Mouse (Mus musculus) brain, embryonic 14.5 days (tissue): ENCODE results near the gene Atp10b. TPM values are rescaled to one million over a fixed set of nuclear protein-coding genes. Genes with fewer than 3 reads are reported as not detected.

ENCODE experiments used
- DNase-seq: peaks from one replicate; pipeline ENCODE4 v3.0.0-alpha.2; 2011; ENCODE audit warnings: low read depth
- CTCF ChIP-seq: fragments of 200-500 bp; IDR thresholded peaks from 2 replicates; pipeline ENCODE4 v1.5.1; 2012; ENCODE audit warnings: inconsistent platforms, mild to moderate bottlenecking, moderate library complexity, borderline replicate concordance; ENCODE audit not compliant: insufficient read depth, insufficient read length; ENCODE audit errors: extremely low read depth
- POLR2A ChIP-seq: fragments of 200-500 bp; IDR thresholded peaks from 2 replicates; pipeline ENCODE4 v1.6.1; 2012; ENCODE audit warnings: mild to moderate bottlenecking, inconsistent platforms, borderline replicate concordance; ENCODE audit not compliant: poor library complexity, insufficient read depth, insufficient read length, severe bottlenecking; ENCODE audit errors: extremely low read depth
- polyA plus RNA-seq: library from polyadenylated mRNA; depleted of rRNA; stranded (reverse); fragments of >200 nt; gene quantifications from 2 replicates; pipeline ENCODE4 v1.2.3, GENCODE M21; 2012

The Atp10b gene
- polyA plus RNA-seq, 1 experiment: 0.52 TPM

DNA sequence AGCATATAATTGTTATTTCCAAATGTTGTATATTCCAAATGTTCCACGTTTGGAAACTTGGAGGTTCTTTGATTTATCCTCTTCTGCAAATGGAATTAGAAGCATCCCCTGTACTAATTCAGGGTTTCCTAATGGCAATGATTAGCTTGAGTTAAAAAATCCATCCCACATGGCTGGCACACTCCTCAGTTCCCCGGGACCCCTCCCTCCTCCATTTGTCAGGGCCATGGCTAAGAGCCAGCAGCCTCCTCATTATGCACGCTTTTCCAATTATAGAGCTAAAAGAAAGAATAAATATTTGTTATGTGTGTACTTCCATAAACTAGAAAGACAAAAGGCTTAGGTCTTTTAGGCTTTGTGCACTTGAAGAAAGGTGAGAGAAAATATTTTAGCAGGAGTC lies 53.9 kb downstream of the Atp10b start:
- peak; percentile 83 for DNase-seq
- TF ChIP-seq POLR2A: no peak
- TF ChIP-seq CTCF: no peak

DNA sequence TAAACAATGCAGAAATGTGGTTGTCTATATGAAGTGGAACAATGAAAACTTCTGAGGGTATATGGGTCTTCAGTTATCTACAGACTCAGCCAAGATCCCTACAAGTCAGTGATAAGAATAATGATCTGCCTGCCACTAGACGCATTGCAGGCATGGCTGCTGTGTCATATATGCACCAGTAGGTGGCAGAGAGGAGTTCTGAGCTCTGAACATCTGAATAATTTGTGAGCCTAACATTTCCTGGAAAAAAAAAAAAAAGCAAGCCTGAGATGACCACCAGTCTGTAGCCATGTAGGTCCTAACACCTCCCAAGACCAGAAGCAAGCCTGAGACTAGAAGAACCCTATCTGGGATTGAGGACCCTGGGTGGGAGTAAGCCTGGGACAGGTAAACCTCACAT lies 63.5 kb downstream of the Atp10b start:
- TF ChIP-seq CTCF (peak; percentile 61; the same call in 1 of the 2 replicates), POLR2A (no peak)
- DNase-seq: peak; percentile 42

DNA sequence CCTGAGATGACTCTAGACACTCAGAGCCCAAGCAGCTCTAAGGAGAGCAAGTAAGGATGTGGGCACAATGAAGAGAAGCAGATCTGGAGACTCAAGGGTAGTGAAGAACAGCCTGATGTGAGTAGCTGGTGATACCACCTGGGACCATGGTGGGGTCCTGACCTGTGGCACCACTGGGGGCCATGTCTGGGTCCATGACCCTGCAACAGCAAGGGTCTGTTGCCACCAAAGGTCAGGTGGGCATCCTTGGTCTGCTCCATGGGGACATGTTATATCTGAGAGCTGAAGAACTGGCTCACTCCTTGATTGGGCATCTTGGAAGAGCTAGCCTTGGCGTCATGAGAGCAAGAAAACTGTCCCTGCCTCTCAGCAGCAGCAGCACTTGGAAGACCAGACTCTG lies 64.1 kb downstream of the Atp10b start:
- no peak for DNase-seq
- TF ChIP-seq POLR2A: no peak
- no peak for TF ChIP-seq CTCF

DNA sequence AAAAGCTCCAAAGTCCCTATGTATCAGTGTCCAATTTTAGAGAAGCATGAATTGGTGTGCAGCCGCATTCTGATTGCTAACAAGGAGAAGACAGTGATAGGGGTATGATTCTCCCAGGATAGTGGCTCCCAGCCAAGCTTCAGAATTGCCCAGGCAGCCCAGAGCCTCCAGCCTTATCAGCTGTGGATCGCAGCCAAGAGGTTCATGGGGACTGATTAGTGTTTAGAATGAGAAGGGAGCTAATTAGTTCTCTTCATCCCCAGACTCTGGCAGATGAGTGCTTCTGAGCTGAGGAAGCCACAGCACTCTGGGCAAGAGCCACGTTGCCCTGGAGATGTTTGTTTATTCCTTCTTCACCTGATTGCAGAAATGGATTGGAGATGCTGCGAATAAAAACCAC lies 67.3 kb downstream of the Atp10b start:
- peak; percentile 96 for DNase-seq
- TF ChIP-seq CTCF: no peak
- no peak for TF ChIP-seq POLR2A

DNA sequence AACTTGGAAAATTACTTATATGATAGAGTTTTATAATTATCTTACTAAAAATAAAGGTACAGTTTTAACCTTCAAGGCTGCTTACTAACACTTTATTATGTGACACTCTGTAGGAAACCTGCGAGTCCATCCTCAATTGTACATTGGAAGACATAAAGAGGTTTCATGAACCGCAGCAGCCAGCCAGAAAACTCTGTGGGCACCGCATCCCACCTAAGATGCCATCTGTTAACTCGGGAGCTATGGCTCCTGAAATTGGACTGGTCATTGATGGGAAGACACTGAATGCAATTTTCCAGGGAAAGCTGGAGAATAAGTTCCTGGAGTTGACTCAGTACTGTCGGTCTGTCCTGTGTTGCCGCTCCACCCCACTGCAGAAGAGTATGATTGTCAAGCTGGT lies 80.6 kb downstream of the Atp10b start:
- TF ChIP-seq CTCF (no peak), POLR2A (no peak)

DNA sequence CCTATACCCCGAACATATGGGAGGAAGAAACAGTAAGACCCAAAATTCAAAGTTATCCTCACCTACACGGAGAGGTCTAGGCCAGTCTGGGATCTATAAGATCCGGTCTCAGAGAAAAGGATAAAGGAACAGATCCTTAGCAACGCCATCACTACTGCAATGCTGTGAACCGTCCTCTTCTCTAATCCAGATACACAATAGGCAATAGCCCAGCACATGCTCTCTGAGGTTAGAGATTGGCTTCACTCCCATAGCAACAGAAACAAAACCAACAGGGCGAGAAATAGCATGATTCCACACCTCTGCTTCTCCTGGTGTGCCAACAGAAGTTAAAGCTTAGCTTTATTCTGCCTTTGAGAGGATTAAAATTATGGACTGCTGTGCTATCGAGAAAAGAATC lies 82.4 kb downstream of the Atp10b start:
- TF ChIP-seq CTCF (no peak), POLR2A (no peak)
- peak; percentile 65 for DNase-seq

More for the DNA sequence above, 80.6 kb downstream of the Atp10b start:
- DNase-seq: no peak

DNA sequence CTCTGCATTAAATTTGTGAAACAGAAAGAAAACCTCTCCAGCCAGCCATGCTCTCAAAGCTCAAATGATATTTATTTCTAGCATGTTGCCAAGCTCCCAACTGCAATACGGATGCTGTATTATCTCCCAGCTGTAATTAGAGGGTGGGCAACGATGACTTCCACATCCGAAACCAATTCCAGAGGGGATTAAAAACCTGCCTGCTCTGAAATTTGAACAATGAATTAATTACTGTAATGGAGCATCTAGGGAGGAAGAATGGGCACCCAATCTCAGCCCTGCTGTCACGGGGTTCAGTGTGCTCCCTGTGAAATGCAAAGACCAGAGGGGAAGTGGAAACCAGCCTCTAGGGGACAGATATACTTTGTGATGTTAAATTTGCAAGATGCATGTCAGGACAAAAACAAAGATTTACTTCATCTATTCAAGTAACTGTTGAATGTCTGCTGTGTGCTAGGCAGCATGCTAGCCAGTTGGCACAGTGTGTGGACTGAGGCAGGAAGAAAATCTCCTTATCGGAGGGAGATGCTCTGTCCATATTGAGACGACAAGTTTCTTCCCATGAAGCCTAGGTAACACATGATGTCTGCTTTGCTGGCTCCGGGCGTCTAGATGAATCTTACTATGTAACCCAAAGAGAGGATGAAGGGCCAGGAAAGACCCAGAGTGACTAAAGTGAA lies 86.8 kb downstream of the Atp10b start:
- TF ChIP-seq CTCF (no peak), POLR2A (no peak)
- DNase-seq: peak; percentile 71

DNA sequence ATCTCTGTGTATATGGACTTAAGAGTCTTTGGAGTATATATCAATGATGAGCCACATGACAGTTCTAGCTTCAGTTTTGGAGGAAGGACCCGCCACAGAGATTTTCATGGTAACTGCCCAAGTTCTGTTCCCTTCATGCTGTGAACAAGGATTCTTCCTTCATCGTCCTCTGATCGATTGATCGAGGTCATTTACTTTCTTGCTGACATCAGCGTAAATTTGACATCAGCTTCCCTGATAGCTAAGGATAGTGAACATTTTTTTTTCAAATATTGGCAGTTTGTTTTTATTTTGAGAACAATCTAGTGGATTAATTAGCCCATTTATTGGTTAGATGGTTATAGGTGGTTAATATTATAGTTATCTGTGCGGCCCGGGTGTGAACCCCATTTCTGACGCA lies 90.1 kb downstream of the Atp10b start:
- no peak for DNase-seq
- no peak for TF ChIP-seq CTCF
- no peak for TF ChIP-seq POLR2A

DNA sequence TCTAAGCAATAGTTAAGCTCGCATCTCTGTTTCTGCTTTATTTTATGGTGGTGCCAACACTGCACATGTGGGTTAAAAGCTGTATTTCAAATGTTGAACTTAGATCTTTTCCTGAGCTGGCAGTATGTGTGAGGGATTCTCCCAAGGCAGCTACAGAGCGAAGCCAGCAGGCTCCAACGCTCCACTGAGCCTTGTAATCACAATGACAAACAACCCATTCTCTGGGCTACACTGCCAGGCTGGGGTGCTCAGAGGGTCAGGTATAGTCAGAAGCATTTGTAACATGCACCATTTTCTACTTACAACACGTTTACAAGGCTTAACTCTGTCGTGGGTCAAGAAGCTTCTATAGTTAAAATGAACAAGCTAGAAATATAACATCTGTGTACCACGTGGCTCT lies 103.4 kb downstream of the Atp10b start:
- TF ChIP-seq POLR2A: no peak
- TF ChIP-seq CTCF: no peak
- peak; percentile 21 for DNase-seq

DNA sequence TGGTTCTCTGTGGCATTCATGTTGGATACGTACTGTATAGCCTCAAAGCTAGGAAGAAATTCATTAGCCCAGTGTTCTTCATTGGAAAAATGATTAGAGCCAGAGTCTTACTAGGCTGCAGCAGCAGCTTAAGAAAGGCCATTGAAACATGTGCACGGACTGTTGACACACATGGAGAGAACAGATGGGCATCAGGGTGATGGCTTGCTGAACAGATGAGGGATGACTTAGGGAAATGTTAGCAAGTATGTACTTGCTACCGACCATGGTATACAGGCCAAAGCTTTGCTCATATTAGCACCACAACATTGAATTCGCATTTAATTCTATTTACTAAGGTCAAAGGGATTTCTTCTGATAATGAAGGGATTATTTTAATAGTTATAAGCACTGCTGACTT lies 105.6 kb downstream of the Atp10b start:
- TF ChIP-seq CTCF (no peak), POLR2A (no peak)
- peak; percentile 54 for DNase-seq

DNA sequence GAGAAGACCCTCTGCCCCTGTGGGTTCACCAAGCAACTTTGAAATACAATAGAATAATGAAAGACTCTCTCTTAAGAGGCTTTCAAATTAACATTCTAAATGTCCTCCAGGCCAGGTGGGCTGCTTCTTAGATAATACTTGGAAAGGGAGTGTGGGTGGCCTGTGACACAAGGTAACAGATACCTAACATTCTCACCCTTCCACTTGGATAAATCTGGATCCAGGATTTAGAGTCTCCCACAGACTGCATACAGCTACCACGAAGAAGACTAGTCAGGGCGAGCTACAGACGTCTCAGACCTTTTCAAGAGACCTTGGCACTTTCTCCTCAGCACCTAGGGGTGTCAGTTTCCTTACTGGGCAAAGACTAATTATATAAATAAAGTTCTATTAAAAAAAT lies 107.6 kb downstream of the Atp10b start:
- TF ChIP-seq CTCF (no peak), POLR2A (no peak)
- DNase-seq: no peak

DNA sequence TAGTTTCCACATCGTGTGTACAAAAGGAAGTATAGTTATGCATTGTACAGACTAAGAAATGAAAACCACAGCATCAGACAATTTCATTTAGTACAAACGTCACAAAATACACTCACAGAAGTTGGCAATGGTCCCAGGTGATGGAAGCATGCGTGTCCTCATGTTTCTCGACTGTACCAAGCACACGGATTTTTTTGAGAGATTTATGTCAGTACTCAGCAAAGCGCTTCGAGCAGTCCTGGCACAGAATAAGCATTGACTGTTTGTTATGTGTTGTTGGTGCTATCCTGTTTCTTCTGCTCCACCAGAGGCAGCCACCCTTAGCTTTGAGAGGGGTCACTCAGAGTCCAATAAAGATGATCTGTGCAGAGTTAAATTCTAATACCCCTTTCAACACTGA lies 108.1 kb downstream of the Atp10b start:
- DNase-seq: no peak
- TF ChIP-seq POLR2A: no peak
- no peak for TF ChIP-seq CTCF
